Mouse (Mus musculus) T-cell, adult 66 days (primary cell): ENCODE measurements around the gene Vmn1r91. TPM values are rescaled to one million over a fixed set of nuclear protein-coding genes. Genes with fewer than 3 reads are reported as not detected.

ENCODE experiments used
- total RNA-seq, 2 experiments: library from RNA; stranded (reverse); gene quantifications; 3 replicates in 1 of 2; 4 replicates in 1 of 2; pipeline ENCODE4 v1.2.4; 2023

Gene Vmn1r91
- total RNA-seq: not detected

GRCm38 (mm10) chr7:20099380-20099779, at the start of gene Vmn1r91:
Vmn1r91 (plus strand) TSS chr7:20099680.

GRCm38 (mm10) chr7:20122479-20122878, 23.0 kb downstream of the Vmn1r91 start, which contains the start of gene Gm16442:
Gm16442 (minus strand) TSS chr7:20122579.

DNA sequence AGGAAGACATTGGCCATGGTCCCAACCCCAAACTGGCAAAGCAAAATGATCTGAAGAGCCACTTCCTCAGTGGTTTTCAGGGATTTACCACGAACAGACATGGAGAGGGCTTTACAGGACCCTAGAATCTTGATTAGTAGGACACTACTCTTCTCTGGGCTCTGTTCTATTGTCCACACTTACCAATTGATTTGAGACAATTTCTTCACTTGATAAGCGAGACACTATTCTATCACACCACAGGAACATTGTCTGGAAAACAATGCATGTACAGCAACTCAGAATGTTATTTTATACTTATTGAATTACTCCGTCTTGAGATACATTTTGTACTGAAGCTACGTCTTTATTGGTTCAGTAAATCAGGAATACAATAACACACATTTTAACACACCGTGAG, 39.5 kb downstream of the Vmn1r91 start, which contains the start of gene Vmn1r93:
Vmn1r93 (minus strand) TSS at position 101 of the 400 bp plus-strand sequence.

Other genes with a start within 250 kb of the Vmn1r91 start
- gene Gm19345, start 247.7 kb upstream of the Vmn1r91 start, total RNA-seq: not detected
- gene Ceacam16, start 238.4 kb upstream of the Vmn1r91 start, total RNA-seq: under 1 TPM; 0.36 to 0.90 TPM
- gene Ceacam19, start 211.7 kb upstream of the Vmn1r91 start, total RNA-seq: not detected
- 10 to 100 TPM; 69.4 to 80.7 TPM for gene Pvr, start 178.5 kb upstream of the Vmn1r91 start, total RNA-seq
- gene Igsf23, start 148.9 kb upstream of the Vmn1r91 start, total RNA-seq: 1 to 10 TPM; 3.4 to 6.3 TPM
- not detected for gene Ceacam20, start 134.3 kb upstream of the Vmn1r91 start, total RNA-seq
- not detected for gene Nlrp9b, start 108.2 kb upstream of the Vmn1r91 start, total RNA-seq
- gene Gm16442, start 22.9 kb downstream of the Vmn1r91 start, total RNA-seq: not detected
- not detected for gene Vmn1r93, start 39.4 kb downstream of the Vmn1r91 start, total RNA-seq
- not detected for gene Vmn1r94, start 68.7 kb downstream of the Vmn1r91 start, total RNA-seq
- not detected for gene Vmn1r95, start 94.0 kb downstream of the Vmn1r91 start, total RNA-seq
- gene Gm6164, start 105.9 kb downstream of the Vmn1r91 start, total RNA-seq: not detected
- gene Gm4498, start 134.1 kb downstream of the Vmn1r91 start, total RNA-seq: not detected
- not detected for gene Gm5890, start 163.2 kb downstream of the Vmn1r91 start, total RNA-seq
- not detected for gene Gm4133, start 234.4 kb downstream of the Vmn1r91 start, total RNA-seq